Mouse (Mus musculus) forebrain, embryonic 13.5 days (tissue): ENCODE measurements around the gene Ptprn2. TPM values are rescaled to one million over a fixed set of nuclear protein-coding genes. Genes with fewer than 3 reads are reported as not detected.

Experiments used
- ATAC-seq: fragments of 200-750 bp; cut with Nextera tagmentation; 2 replicates; pipeline ENCODE4 v1.8.0; 2017
- H3K27ac ChIP-seq: fragments of 300-500 bp; sonication (generic); 2 replicates; pipeline ENCODE4 v1.5.1; 2015; ENCODE audit warnings: inconsistent platforms, mild to moderate bottlenecking, moderate library complexity
- H3K27me3 ChIP-seq: fragments of 300-500 bp; sonication (generic); 2 replicates; pipeline ENCODE4 v1.6.1; 2015; ENCODE audit warnings: mild to moderate bottlenecking, inconsistent platforms
- H3K36me3 ChIP-seq: fragments of 300-500 bp; sonication (generic); 2 replicates; pipeline ENCODE4 v1.6.1; 2015; ENCODE audit warnings: mild to moderate bottlenecking, inconsistent platforms; ENCODE audit not compliant: poor library complexity, severe bottlenecking
- H3K4me1 ChIP-seq: fragments of 300-500 bp; sonication (generic); 2 replicates; pipeline ENCODE4 v1.6.1; 2015; ENCODE audit warnings: inconsistent platforms
- H3K4me2 ChIP-seq: fragments of 300-500 bp; sonication (generic); 2 replicates; pipeline ENCODE4 v1.6.1; 2015; ENCODE audit warnings: inconsistent platforms, mild to moderate bottlenecking, moderate library complexity
- H3K4me3 ChIP-seq: fragments of 300-500 bp; sonication (generic); 2 replicates; pipeline ENCODE4 v1.5.1; 2015; ENCODE audit warnings: mild to moderate bottlenecking, inconsistent platforms
- H3K9ac ChIP-seq: fragments of 300-500 bp; sonication (generic); 2 replicates; pipeline ENCODE4 v1.6.1; 2015; ENCODE audit warnings: mild to moderate bottlenecking, inconsistent platforms
- H3K9me3 ChIP-seq: fragments of 300-500 bp; sonication (generic); replicated peaks from 2 replicates; pipeline ENCODE4 v1.6.1; 2016; ENCODE audit warnings: inconsistent platforms
- WGBS: fragments of 180-500 bp; shearing (Covaris S2); methylation state at CpG from one replicate; pipeline ENCODE4 v1.1.7; 2015; 5-methylcytosine and 5-hydroxymethylcytosine counted together
- polyA plus RNA-seq: library from polyadenylated mRNA; unstranded; fragments of >200 nt; fragmentation: Nextera tagmentation; extraction: Ambion mirVana; gene quantifications from 2 replicates; pipeline ENCODE4 v1.2.1, GENCODE M21; 2015

Ptprn2 gene
- polyA plus RNA-seq, 1 experiment from 2014 or later = 6.6 TPM

- Histone ChIP-seq H3K36me3 (no peaks in the 10 kb centered on the region), H3K4me3 (no peak overlapping the region), H3K27me3 (no peaks in the 10 kb centered on the region), H3K9ac (no peak overlapping the region), H3K9me3 (no peaks in the 10 kb centered on the region), H3K4me1 (no peaks in the 10 kb centered on the region), H3K27ac (no peak overlapping the region), H3K4me2 (no peak overlapping the region)
- 69% methylated on average over 4 of the region's 4 CpGs for WGBS
- no peak for ATAC-seq
Observed at GRCm38 (mm10) chr12:116528861-116529260, 43.3 kb downstream of the Ptprn2 start.

DNA sequence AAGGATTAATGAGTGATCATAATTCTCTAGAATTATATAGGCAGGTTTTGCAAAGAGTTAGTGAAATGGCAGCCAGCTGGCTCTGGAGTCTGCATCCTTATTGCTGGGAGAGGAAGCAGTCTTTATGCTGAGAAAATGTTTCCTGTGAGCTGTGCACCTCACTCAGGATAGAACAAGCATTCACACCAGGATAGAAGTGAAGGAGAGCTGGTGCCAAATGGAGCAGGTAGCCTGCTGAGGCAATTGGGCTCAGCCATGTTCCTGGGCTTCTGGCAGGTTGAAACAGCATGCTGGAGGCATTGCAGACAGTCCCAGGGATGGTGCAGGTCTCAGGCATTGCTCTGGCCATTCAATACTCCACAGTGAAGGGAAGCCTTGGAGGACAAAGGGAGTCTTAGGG, 47.8 kb downstream of the Ptprn2 start:
- H3K4me2 ChIP-seq = no peak overlapping the region
- H3K9ac ChIP-seq = no peak overlapping the region
- H3K9me3 ChIP-seq = no peaks in the 10 kb centered on the region
- ATAC-seq = no peak
- H3K36me3 ChIP-seq = no peaks in the 10 kb centered on the region
- H3K27ac ChIP-seq = no peak overlapping the region
- H3K27me3 ChIP-seq = no peaks in the 10 kb centered on the region
- H3K4me1 ChIP-seq = no peaks in the 10 kb centered on the region
- no peak overlapping the region for H3K4me3 ChIP-seq

DNA sequence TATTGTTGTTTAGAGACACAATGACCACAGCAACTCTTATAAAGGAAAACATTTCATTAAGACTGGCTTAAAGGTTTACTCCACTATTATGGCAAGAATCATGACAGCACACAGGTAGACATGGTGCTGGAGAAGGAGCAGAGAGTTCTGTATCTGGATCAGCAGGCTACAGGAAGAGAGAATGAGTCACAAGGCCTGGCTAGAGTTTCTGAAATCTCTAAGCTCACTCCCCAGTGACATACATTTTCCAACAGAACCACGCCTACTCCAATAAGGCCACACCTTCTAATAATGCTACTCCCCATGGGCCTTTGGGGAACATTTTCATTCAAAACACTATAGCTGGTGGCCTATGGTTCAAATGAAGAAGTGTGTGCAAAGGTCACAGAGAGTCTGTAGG, 53.8 kb downstream of the Ptprn2 start:
- 85% methylated on average over 1 of the region's 1 CpGs for WGBS
- no peak for ATAC-seq
- no peak overlapping the region for H3K27ac ChIP-seq

GRCm38 (mm10) chr12:116540608-116541007, 55.1 kb downstream of the Ptprn2 start:
- no peak overlapping the region for H3K27ac ChIP-seq
- no peaks in the 10 kb centered on the region for H3K9me3 ChIP-seq
- H3K4me3 ChIP-seq = no peak overlapping the region
- no peaks in the 10 kb centered on the region for H3K27me3 ChIP-seq
- H3K36me3 ChIP-seq = no peaks in the 10 kb centered on the region
- no peak overlapping the region for H3K4me2 ChIP-seq
- H3K4me1 ChIP-seq = no peaks in the 10 kb centered on the region
- ATAC-seq = no peak
- WGBS = 78% methylated on average over 1 of the region's 1 CpGs
- no peak overlapping the region for H3K9ac ChIP-seq

More for the DNA sequence above, 53.8 kb downstream of the Ptprn2 start:
- Histone ChIP-seq H3K36me3 (no peaks in the 10 kb centered on the region), H3K4me2 (no peak overlapping the region), H3K9me3 (no peaks in the 10 kb centered on the region), H3K4me3 (no peak overlapping the region), H3K27me3 (no peaks in the 10 kb centered on the region), H3K9ac (no peak overlapping the region), H3K4me1 (no peaks in the 10 kb centered on the region)

DNA sequence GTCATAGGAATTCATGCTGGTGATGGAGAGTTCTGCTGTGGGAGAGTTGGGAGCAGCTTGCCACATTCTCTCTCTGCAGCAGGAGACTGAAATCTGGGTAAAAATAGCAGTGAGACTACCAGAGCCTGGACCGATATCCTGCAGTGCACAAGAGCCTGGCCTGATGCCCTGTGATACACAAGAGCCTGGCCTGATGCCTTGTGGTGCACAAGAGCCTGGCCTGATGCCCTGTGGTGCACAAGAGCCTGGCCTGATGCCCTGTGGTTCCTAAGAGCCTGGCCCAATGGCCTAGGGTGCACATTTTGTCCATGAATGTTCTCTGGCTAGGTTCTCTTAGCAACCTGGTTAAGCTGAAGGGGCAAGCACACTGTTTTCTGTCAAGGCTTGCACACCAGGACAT, 64.5 kb downstream of the Ptprn2 start:
- no peak overlapping the region for H3K9ac ChIP-seq
- no peak overlapping the region for H3K4me3 ChIP-seq
- H3K4me2 ChIP-seq = no peak overlapping the region
- no peaks in the 10 kb centered on the region for H3K4me1 ChIP-seq
- no peaks in the 10 kb centered on the region for H3K27me3 ChIP-seq
- no peaks in the 10 kb centered on the region for H3K36me3 ChIP-seq
- H3K27ac ChIP-seq = no peak overlapping the region
- H3K9me3 ChIP-seq = no peaks in the 10 kb centered on the region
- 81% methylated on average over 1 of the region's 1 CpGs for WGBS
- ATAC-seq = no peak

GRCm38 (mm10) chr12:116551516-116551915, 66.0 kb downstream of the Ptprn2 start:
- WGBS = 81% methylated on average over 7 of the region's 7 CpGs
- Histone ChIP-seq H3K9me3 (no peaks in the 10 kb centered on the region), H3K36me3 (no peaks in the 10 kb centered on the region), H3K27ac (no peak overlapping the region), H3K4me2 (no peak overlapping the region), H3K4me3 (no peak overlapping the region), H3K4me1 (no peaks in the 10 kb centered on the region), H3K27me3 (no peaks in the 10 kb centered on the region), H3K9ac (no peak overlapping the region)
- no peak for ATAC-seq

GRCm38 (mm10) chr12:116552306-116552705, 66.8 kb downstream of the Ptprn2 start:
- H3K4me3 ChIP-seq = no peak overlapping the region
- H3K27me3 ChIP-seq = no peaks in the 10 kb centered on the region
- no peak for ATAC-seq
- H3K36me3 ChIP-seq = no peaks in the 10 kb centered on the region
- H3K27ac ChIP-seq = no peak overlapping the region
- 94% methylated on average over 2 of the region's 2 CpGs for WGBS
- no peak overlapping the region for H3K9ac ChIP-seq
- no peaks in the 10 kb centered on the region for H3K9me3 ChIP-seq
- no peaks in the 10 kb centered on the region for H3K4me1 ChIP-seq
- H3K4me2 ChIP-seq = no peak overlapping the region

- Histone ChIP-seq H3K27ac (no peak overlapping the region), H3K4me1 (no peaks in the 10 kb centered on the region), H3K36me3 (no peaks in the 10 kb centered on the region), H3K27me3 (no peaks in the 10 kb centered on the region), H3K4me3 (no peak overlapping the region), H3K9ac (no peak overlapping the region), H3K4me2 (no peak overlapping the region), H3K9me3 (no peaks in the 10 kb centered on the region)
- ATAC-seq = no peak
Observed at GRCm38 (mm10) chr12:116553361-116553760, 67.8 kb downstream of the Ptprn2 start.

DNA sequence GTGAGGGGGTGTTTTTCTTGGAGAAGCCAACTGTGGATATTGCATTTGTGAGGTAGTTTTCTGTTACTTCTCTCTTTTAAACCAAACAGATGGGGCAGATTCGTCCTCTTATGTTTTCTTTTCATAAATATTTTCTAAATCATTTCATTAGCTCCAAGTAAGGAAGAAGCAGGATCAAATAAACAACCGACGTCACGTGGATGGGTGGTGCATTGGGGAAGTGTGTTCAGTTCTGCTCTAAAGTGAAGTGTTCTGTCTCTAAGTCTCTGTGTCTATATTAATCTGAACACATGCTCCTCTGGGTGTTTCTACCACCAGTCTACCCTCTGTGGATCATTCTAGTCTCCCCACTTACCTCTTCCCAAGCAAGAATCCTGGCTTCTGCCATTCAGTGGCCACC, 70.4 kb downstream of the Ptprn2 start:
- ATAC-seq = no peak
- H3K9ac ChIP-seq = no peak overlapping the region

GRCm38 (mm10) chr12:116564441-116564840, 78.9 kb downstream of the Ptprn2 start:
- no peaks in the 10 kb centered on the region for H3K4me1 ChIP-seq
- no peaks in the 10 kb centered on the region for H3K27me3 ChIP-seq
- no peak overlapping the region for H3K4me3 ChIP-seq
- H3K4me2 ChIP-seq = no peak overlapping the region
- no peak overlapping the region for H3K9ac ChIP-seq
- no peaks in the 10 kb centered on the region for H3K9me3 ChIP-seq
- H3K27ac ChIP-seq = no peak overlapping the region
- no peak for ATAC-seq
- WGBS = 80% methylated on average over 8 of the region's 8 CpGs
- H3K36me3 ChIP-seq = no peaks in the 10 kb centered on the region

More for the DNA sequence above, 70.4 kb downstream of the Ptprn2 start:
- no peaks in the 10 kb centered on the region for H3K27me3 ChIP-seq
- H3K27ac ChIP-seq = no peak overlapping the region
- H3K36me3 ChIP-seq = no peaks in the 10 kb centered on the region
- no peaks in the 10 kb centered on the region for H3K4me1 ChIP-seq
- no peaks in the 10 kb centered on the region for H3K9me3 ChIP-seq
- no peak overlapping the region for H3K4me2 ChIP-seq
- H3K4me3 ChIP-seq = no peak overlapping the region
- 79% methylated on average over 4 of the region's 4 CpGs for WGBS

- H3K36me3 ChIP-seq = no peaks in the 10 kb centered on the region
- H3K27me3 ChIP-seq = no peaks in the 10 kb centered on the region
- no peaks in the 10 kb centered on the region for H3K9me3 ChIP-seq
- H3K4me1 ChIP-seq = no peaks in the 10 kb centered on the region
- 80% methylated on average over 1 of the region's 1 CpGs for whole genome bisulfite sequencing
- H3K4me2 ChIP-seq = no peak overlapping the region
- H3K4me3 ChIP-seq = no peak overlapping the region
- no peak overlapping the region for H3K9ac ChIP-seq
- ATAC-seq = no peak
- H3K27ac ChIP-seq = no peak overlapping the region
Observed at GRCm38 (mm10) chr12:116566672-116567071, 81.2 kb downstream of the Ptprn2 start.

DNA sequence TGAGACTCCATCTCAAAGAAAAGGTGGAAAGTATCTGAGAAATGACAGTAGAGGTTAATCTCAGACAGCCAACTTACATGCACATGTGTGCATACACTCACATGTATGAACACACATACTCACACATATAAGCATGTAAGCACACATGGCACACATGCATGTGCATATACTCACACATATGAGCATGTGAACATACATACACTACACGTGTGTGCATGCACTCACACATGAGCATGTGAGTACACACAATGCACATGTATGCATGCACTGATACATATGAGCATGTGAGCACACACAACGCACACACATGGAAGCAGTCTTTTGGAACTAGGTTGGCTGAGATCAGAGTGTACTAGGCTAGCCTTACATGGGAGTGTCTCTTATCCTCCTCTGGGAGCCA, 81.7 kb downstream of the Ptprn2 start:
- Histone ChIP-seq H3K4me1 (no peaks in the 10 kb centered on the region), H3K36me3 (no peaks in the 10 kb centered on the region), H3K27me3 (no peaks in the 10 kb centered on the region), H3K27ac (no peak overlapping the region), H3K9me3 (no peaks in the 10 kb centered on the region), H3K9ac (no peak overlapping the region), H3K4me2 (no peak overlapping the region), H3K4me3 (no peak overlapping the region)
- 85% methylated on average over 2 of the region's 2 CpGs for WGBS
- ATAC-seq = no peak

- Histone ChIP-seq H3K27ac (no peak overlapping the region), H3K4me2 (no peak overlapping the region), H3K9ac (no peak overlapping the region), H3K9me3 (no peaks in the 10 kb centered on the region), H3K4me3 (no peak overlapping the region), H3K4me1 (no peaks in the 10 kb centered on the region), H3K27me3 (no peaks in the 10 kb centered on the region), H3K36me3 (no peaks in the 10 kb centered on the region)
- ATAC-seq = no peak
- WGBS = 74% methylated on average over 1 of the region's 1 CpGs
Observed at GRCm38 (mm10) chr12:116569568-116569967, 84.0 kb downstream of the Ptprn2 start.
